Mouse (Mus musculus) layer of hippocampus, adult 18-20 months (tissue): Measurements from ENCODE around the gene Ppp1r8. TPM values are rescaled to one million over a fixed set of nuclear protein-coding genes. Genes with fewer than 3 reads are reported as not detected.

Experiments used
- DNase-seq, 2 experiments: peaks; one replicate each; pipeline ENCODE4 v3.0.0; 2022; ENCODE audit warnings: low spot score in 2 of 2
- total RNA-seq, 2 experiments: library from RNA; stranded (reverse); gene quantifications; 2 replicates each; pipeline ENCODE4 v1.2.3; 2021

Ppp1r8 gene
- total RNA-seq, 2 experiments from 2014 or later, result 42.8 to 43.7 TPM

- no peak for DNase-seq
These were observed 59.2 kb downstream of the Ppp1r8 start for GRCm38 (mm10) chr4:132783732-132784131.

- DNase-seq, result no peak
These were observed 62.7 kb downstream of the Ppp1r8 start for GRCm38 (mm10) chr4:132780288-132780687.

GRCm38 (mm10) chr4:132778562-132779201 lies 64.3 kb downstream of the Ppp1r8 start:
- DNase-seq, result no peak

Other genes starting within 250 kb of the Ppp1r8 start
- gene Eya3, start 204.2 kb downstream of the Ppp1r8 start, total RNA-seq, result 10 to 100 TPM; 27.9 to 28.0 TPM
- 1 to 10 TPM; 4.0 to 5.2 TPM for gene Xkr8, start 110.6 kb downstream of the Ppp1r8 start, total RNA-seq
- 1 to 10 TPM; 3.6 to 4.8 TPM for gene Smpdl3b, start 85.9 kb downstream of the Ppp1r8 start, total RNA-seq
- gene Rpa2, start 74.8 kb downstream of the Ppp1r8 start, total RNA-seq, result 10 to 100 TPM; 14.4 to 16.4 TPM
- 1 to 10 TPM in 1 of 2 experiments, under 1 TPM in 1; 0.43 to 1.1 TPM for gene Themis2, start 46.8 kb downstream of the Ppp1r8 start, total RNA-seq
- 100 to 1,000 TPM; 109 to 111 TPM for gene Stx12, start 41.3 kb upstream of the Ppp1r8 start, total RNA-seq
- gene Fam76a, start 79.4 kb upstream of the Ppp1r8 start, total RNA-seq, result 10 to 100 TPM; 53.1 to 60.5 TPM
- gene Fgr, start 130.9 kb upstream of the Ppp1r8 start, total RNA-seq, result under 1 TPM; 0.13 to 0.35 TPM
- gene Ahdc1, start 168.1 kb upstream of the Ppp1r8 start, total RNA-seq, result 100 to 1,000 TPM; 114 to 116 TPM